Mouse (Mus musculus) C2C12 (cell line): ENCODE measurements around the gene Apoc2.

Experiments used
- CEBPB ChIP-seq: IDR thresholded peaks from one replicate; pipeline ENCODE4 v1.6.1; 2011; ENCODE audit warnings: low read depth, mild to moderate bottlenecking, control low read depth, moderate library complexity
- CTCF ChIP-seq: IDR thresholded peaks from one replicate; pipeline ENCODE4 v1.5.1; 2011; ENCODE audit not compliant: control insufficient read depth, insufficient read depth, insufficient read length
- FOSL1 ChIP-seq: IDR thresholded peaks from one replicate; pipeline ENCODE4 v1.8.0; 2011; ENCODE audit warnings: mild to moderate bottlenecking, low read length; ENCODE audit not compliant: poor library complexity, insufficient read depth, severe bottlenecking
- MAX ChIP-seq: IDR thresholded peaks from one replicate; pipeline ENCODE4 v1.6.1; 2011; ENCODE audit warnings: mild to moderate bottlenecking, control low read depth
- MYOD1 ChIP-seq: IDR thresholded peaks from one replicate; pipeline ENCODE4 v1.6.1; 2011; ENCODE audit warnings: low read depth; ENCODE audit not compliant: control insufficient read depth, insufficient read length
- MYOG ChIP-seq: IDR thresholded peaks from one replicate; pipeline ENCODE4 v1.6.1; 2011; ENCODE audit not compliant: control insufficient read depth, insufficient read length; ENCODE audit errors: extremely low read depth
- USF1 ChIP-seq: IDR thresholded peaks from one replicate; pipeline ENCODE4 v1.6.1; 2011; ENCODE audit warnings: low read depth, mild to moderate bottlenecking, control low read depth, moderate library complexity

- TF ChIP-seq MYOG (no peak), USF1 (no peak), CTCF (no peak), MAX (no peak), MYOD1 (no peak), CEBPB (no peak), FOSL1 (no peak)
Observed at GRCm38 (mm10) chr7:19627721-19628120, 50.0 kb downstream of the Apoc2 start.
